Mouse (Mus musculus) lung, postnatal 0 days (tissue): ENCODE data around the gene Lipi. TPM values are rescaled to one million over a fixed set of nuclear protein-coding genes. Genes with fewer than 3 reads are reported as not detected.

Experiments
- ATAC-seq: fragments of 200-750 bp; cut with Nextera tagmentation; 2 replicates; pipeline ENCODE4 v1.8.0; 2017; ENCODE audit warnings: moderate library complexity
- DNase-seq: peaks from one replicate; pipeline ENCODE4 v3.0.0-alpha.2; 2016; ENCODE audit warnings: low spot score
- H3K27ac ChIP-seq: fragments of 300-500 bp; sonication (generic); 2 replicates; pipeline ENCODE4 v1.5.1; 2014; ENCODE audit warnings: antibody characterized with exemption, mild to moderate bottlenecking, low read length, mixed read lengths
- H3K27me3 ChIP-seq: fragments of 300-500 bp; sonication (generic); replicated peaks from 2 replicates; pipeline ENCODE4 v1.6.1; 2014; ENCODE audit warnings: low read length, mixed read lengths; ENCODE audit not compliant: insufficient read depth
- H3K36me3 ChIP-seq: fragments of 300-500 bp; sonication (generic); 2 replicates; pipeline ENCODE4 v1.6.1; 2014; ENCODE audit warnings: low read length, mixed read lengths; ENCODE audit not compliant: insufficient read depth
- H3K4me1 ChIP-seq: fragments of 300-500 bp; sonication (generic); 2 replicates; pipeline ENCODE4 v1.6.1; 2014; ENCODE audit warnings: antibody characterized with exemption, low read depth, low read length, mixed read lengths; ENCODE audit not compliant: insufficient read depth
- H3K4me2 ChIP-seq: fragments of 300-500 bp; sonication (generic); replicated peaks from 2 replicates; pipeline ENCODE4 v1.6.1; 2014; ENCODE audit warnings: low read depth, mild to moderate bottlenecking, low read length, moderate library complexity, mixed read lengths
- H3K4me3 ChIP-seq: fragments of 300-500 bp; sonication (generic); 2 replicates; pipeline ENCODE4 v1.5.1; 2014; ENCODE audit warnings: low read depth, low read length
- H3K9ac ChIP-seq: fragments of 300-500 bp; sonication (generic); replicated peaks from 2 replicates; pipeline ENCODE4 v1.6.1; 2014; ENCODE audit warnings: low read depth, mild to moderate bottlenecking
- H3K9me3 ChIP-seq: fragments of 300-500 bp; sonication (generic); 2 replicates; pipeline ENCODE4 v1.6.1; 2016; ENCODE audit warnings: low read length, mixed read lengths
- CTCF ChIP-seq: IDR thresholded peaks from 2 replicates; pipeline ENCODE4 v1.5.1; 2016; ENCODE audit warnings: antibody characterized with exemption, mild to moderate bottlenecking
- EP300 ChIP-seq: IDR thresholded peaks from 2 replicates; pipeline ENCODE4 v1.6.1; 2016; ENCODE audit warnings: antibody characterized with exemption, mild to moderate bottlenecking, control low read depth
- WGBS: fragments of 180-500 bp; shearing (Covaris S2); extraction: QIAGEN DNeasy Blood & Tissue Kit; methylation state at CpG from one replicate; pipeline ENCODE4 v1.1.7; 2014; 5-methylcytosine and 5-hydroxymethylcytosine counted together
- polyA plus RNA-seq: library from polyadenylated mRNA; unstranded; fragments of >200 nt; fragmentation: Nextera tagmentation; extraction: Ambion mirVana; gene quantifications from 2 replicates; pipeline ENCODE4 v1.2.1, GENCODE M21; 2015

The Lipi gene
- not detected in 2 replicates for polyA plus RNA-seq

DNA sequence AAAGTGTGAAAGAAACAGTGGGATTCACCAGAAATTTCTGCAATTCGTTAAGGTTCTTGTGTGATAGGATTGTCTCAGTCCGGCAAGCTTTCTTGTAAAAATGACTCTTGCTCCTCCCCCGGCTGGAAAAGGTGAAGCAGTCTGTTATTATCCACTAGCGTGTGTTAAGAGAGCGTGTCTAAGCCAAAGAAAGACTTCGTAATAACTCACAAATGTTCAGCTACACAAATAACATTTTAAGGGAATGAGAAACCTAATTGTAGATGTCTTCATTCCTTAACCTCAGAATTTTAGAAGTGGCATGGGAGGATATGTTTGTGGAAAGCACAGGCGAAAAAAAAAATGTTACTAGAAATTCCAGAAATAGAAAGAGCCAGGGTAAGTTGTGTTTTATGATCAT lies at the start of gene Lipi:
Gene Lipi (minus strand): TSS at position 101 of the 400 bp plus-strand sequence.
- DNase-seq (no peak), ATAC-seq (no peak)
- TF ChIP-seq CTCF (no peak), EP300 (no peak)
- Histone ChIP-seq H3K4me2 (no peak within 1 kb of the TSS), H3K9ac (no peak within 1 kb of the TSS), H3K4me1 (no peaks in the 10 kb centered on the region), H3K4me3 (no peak within 1 kb of the TSS), H3K36me3 (no peaks in the 10 kb centered on the region), H3K9me3 (no peaks in the 10 kb centered on the region), H3K27me3 (no peaks in the 10 kb centered on the region), H3K27ac (no peak within 1 kb of the TSS)
- 82% methylated on average over 7 of the region's 7 CpGs for WGBS

- 72% methylated on average over 2 of the region's 2 CpGs for WGBS
- Histone ChIP-seq H3K4me3 (no peak overlapping the region), H3K9me3 (no peaks in the 10 kb centered on the region), H3K36me3 (no peaks in the 10 kb centered on the region), H3K9ac (no peak overlapping the region), H3K27me3 (no peaks in the 10 kb centered on the region), H3K4me2 (no peak overlapping the region), H3K4me1 (no peaks in the 10 kb centered on the region), H3K27ac (no peak overlapping the region)
- ATAC-seq (no peak), DNase-seq (no peak)
- TF ChIP-seq CTCF, result 0 out of 2 replicates have a peak, but pooled peaks have one; percentile 22
- no peak for TF ChIP-seq EP300
These were observed 42.0 kb upstream of the Lipi start for GRCm38 (mm10) chr16:75627862-75628261.

DNA sequence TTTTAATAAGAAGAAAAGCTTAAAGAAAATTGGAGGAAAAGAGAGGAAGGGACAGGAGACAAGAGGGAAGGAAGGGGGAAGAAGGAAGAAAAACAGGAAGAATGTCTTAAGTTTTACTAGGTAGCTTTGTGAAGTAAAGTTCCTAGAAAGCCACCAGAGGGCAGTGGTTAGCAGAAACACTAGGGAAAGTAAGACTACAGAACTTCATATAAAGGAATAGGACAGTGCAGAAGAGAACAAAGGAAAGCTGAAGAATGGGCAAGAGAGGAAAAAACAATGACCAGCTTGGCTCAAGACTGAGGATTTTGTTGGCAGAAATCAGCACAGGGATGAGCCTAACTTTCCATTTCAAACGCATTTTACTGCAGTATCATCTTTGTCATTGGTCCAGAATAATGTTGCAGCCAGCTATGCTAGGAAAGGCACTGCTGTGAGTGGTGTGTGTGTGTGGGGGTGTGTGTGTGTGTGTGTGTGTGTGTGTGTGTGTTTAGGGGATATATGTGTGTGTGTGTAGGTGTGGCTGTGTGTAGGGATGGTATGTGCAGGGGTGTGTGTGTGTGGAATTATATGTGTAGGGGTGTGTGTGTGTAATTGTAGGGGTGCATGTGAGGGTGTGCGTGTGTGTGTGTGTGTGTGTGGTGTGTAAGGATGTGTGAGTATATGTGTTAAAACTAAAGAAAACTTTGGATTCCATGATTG lies 31.9 kb upstream of the Lipi start:
- 78% methylated on average over 2 of the region's 2 CpGs for WGBS
- no peaks in the 10 kb centered on the region for H3K4me1 ChIP-seq
- no peak for ATAC-seq

DNA sequence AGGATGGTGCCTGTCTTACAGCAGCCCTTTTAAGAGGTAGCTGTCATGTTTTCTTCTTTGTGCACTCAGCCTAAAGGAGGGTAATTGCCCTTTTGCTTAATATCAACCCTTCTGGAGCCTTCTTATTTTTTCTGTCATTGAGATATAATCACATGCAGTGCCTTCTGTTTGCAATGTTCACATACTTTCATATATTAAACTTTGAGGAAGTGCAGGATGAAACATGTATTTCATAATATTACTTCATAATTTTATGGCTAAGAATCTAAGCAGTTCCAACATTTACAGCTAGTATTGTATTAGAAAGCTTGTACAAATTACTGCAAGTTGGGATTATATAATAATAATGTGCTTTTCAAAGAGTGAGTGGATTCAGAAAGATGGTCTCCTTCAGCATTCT lies 26.7 kb upstream of the Lipi start:
- Histone ChIP-seq H3K4me2 (no peak overlapping the region), H3K4me1 (no peaks in the 10 kb centered on the region), H3K9ac (no peak overlapping the region), H3K9me3 (no peaks in the 10 kb centered on the region), H3K27ac (no peak overlapping the region), H3K4me3 (no peak overlapping the region), H3K27me3 (no peaks in the 10 kb centered on the region), H3K36me3 (no peaks in the 10 kb centered on the region)
- no peak for TF ChIP-seq CTCF
- ATAC-seq (no peak), DNase-seq (no peak)

More for the DNA sequence above, 31.9 kb upstream of the Lipi start:
- H3K27ac ChIP-seq, result no peak overlapping the region
- no peaks in the 10 kb centered on the region for H3K27me3 ChIP-seq
- TF ChIP-seq CTCF (peak; percentile 66), EP300 (no peak)
- no peak overlapping the region for H3K9ac ChIP-seq
- no peaks in the 10 kb centered on the region for H3K9me3 ChIP-seq
- no peaks in the 10 kb centered on the region for H3K36me3 ChIP-seq
- no peak overlapping the region for H3K4me3 ChIP-seq
- peak; percentile 73 for DNase-seq
- H3K4me2 ChIP-seq, result no peak overlapping the region

GRCm38 (mm10) chr16:75606415-75606814 lies 20.6 kb upstream of the Lipi start:
- Histone ChIP-seq H3K9ac (no peak overlapping the region), H3K4me2 (no peak overlapping the region), H3K9me3 (no peaks in the 10 kb centered on the region), H3K27me3 (no peaks in the 10 kb centered on the region), H3K4me1 (no peaks in the 10 kb centered on the region), H3K27ac (no peak overlapping the region), H3K4me3 (no peak overlapping the region), H3K36me3 (no peaks in the 10 kb centered on the region)
- no peak for DNase-seq
- WGBS, result 37% methylated on average over 1 of the region's 1 CpGs
- no peak for ATAC-seq
- no peak for TF ChIP-seq EP300
- no peak for TF ChIP-seq CTCF

- 13% methylated on average over 15 of the region's 15 CpGs for WGBS
- Histone ChIP-seq H3K4me1 (no peaks in the 10 kb centered on the region), H3K27ac (no peak overlapping the region), H3K4me3 (peak overlapping the region; percentile 64), H3K36me3 (no peaks in the 10 kb centered on the region), H3K27me3 (no peaks in the 10 kb centered on the region), H3K9ac (peak overlapping the region; percentile 12; the same call in 1 of the 2 replicates), H3K9me3 (no peaks in the 10 kb centered on the region), H3K4me2 (peak overlapping the region; percentile 90)
- peak; percentile 8 for DNase-seq
- TF ChIP-seq CTCF (no peak), EP300 (no peak)
- no peak for ATAC-seq
These were observed 7.8 kb upstream of the Lipi start for GRCm38 (mm10) chr16:75593501-75594183.
